Mouse (Mus musculus) hematopoietic stem cell, adult 5-6 weeks (primary cell): ENCODE measurements at regions not wholly inside any gene's neighbourhood (a gene's known extent, or its start where the extent isn't known, plus 50 kb on each side); places are given as distances from the start of the nearest gene placed in this dataset.
A peak's percentile ranks its signal among the peaks of the same experiment; 100 is the strongest.

ENCODE experiments used
- ATAC-seq, 2 experiments: fragments of 125-278 bp in 1 of 2; replicated peaks in 1 of 2; 2 replicates each; pipeline ENCODE4 v1.8.0; 2016 to 2017; ENCODE audit warnings: inconsistent platforms in 2 of 2, mild to moderate bottlenecking in 2 of 2, moderate number of reproducible peaks in 2 of 2, low read depth in 1 of 2, moderate TSS enrichment in 1 of 2; ENCODE audit not compliant: low FRiP score in 2 of 2, poor library complexity in 2 of 2, severe bottlenecking in 2 of 2, insufficient read depth in 1 of 2, low TSS enrichment in 1 of 2

DNA sequence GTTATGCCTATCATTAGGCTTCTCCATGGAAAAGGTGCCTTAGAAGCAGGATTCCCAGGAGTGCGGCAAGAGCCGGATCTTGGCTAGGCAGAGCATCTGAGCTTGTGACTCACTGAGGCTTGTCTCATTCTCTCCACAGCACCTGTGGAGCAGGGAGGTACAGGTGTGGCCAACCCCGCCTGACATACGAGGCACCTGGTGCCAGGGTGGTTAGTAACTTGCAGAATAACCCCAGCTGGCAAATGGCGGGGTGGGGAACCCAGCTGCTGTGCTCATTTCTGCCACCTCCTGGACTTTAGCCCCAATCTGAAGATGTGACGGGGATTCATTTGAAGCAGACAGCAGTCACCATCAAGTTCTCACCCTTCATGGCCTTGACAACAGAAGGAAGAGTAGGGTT, 96.2 kb downstream of the Pdgfra start:
- no peak for ATAC-seq

- ATAC-seq: no peak
Observed at GRCm38 (mm10) chr5:75249671-75250070, 97.6 kb downstream of the Pdgfra start.

- no peak for ATAC-seq
Observed at GRCm38 (mm10) chr5:75253349-75253748, 101.3 kb downstream of the Pdgfra start.

DNA sequence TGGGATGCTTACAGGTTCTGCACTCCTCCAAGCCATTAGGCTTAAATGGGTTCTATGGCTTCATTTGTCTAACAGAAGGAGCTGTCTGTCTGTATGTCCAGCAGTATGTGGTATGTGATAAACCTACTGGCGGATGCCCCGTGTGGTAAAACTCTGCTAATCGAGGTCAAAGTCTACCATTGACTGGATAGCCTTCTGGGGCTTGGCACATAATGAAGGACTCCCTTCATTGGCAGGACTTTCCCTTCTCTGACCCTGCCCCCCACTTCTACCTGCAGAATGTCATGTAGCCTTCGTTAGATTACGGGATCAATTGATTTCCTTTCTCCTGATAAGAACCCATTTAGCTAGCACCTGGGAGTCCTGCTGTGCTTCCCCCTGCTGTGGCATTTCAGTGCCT, 101.7 kb downstream of the Pdgfra start:
- no peak for ATAC-seq

- ATAC-seq: no peak
Observed at GRCm38 (mm10) chr5:75256186-75256585, 104.1 kb downstream of the Pdgfra start.

GRCm38 (mm10) chr5:75257067-75257466, 105.0 kb downstream of the Pdgfra start:
- no peak for ATAC-seq

DNA sequence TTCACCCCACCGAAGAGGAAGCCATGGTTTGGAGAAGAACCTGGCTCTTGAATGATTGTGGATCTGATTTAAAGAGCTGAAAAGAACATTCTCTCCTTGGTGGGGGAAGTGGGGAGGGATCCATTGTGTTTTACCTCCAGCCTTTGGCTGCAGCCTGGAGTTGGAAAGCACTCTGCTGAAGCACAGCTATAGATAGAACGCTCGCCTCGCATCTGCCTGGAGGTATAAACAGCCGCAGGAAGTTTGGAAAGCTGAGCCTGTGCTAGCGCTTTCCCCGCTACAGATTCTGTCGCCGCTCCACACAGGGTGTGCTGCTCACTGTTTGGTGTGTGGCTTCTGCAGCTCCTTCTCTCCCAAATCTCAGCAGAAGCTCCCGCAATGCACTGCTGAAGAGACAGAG, 108.2 kb downstream of the Pdgfra start:
- ATAC-seq: no peak

DNA sequence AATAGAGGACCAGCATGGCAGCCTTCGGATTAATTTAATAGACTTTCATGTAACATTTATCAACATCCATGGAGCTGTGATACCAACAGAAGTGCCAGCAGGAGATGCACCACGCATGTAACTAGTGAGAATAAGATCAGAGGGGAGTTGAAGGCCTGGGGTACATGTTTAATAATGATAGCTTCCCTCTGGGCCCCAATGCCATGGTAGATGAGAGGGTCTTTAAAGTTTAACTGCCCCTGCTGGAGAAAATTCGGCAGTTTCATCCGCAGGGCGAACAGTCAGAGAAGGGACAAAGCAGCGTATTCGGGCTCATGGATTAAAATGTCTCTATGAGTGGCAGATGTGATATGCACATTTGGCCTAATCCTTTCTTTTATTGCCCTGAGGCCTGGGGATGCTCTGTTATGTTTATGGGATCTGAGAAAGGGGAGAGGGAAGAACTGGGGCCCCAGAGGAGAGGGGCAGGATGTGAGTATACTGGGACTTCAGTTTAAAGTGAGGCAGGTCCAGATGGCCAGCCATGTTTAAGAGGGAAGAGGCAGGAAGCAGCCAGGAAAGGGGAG, 114.1 kb downstream of the Pdgfra start:
- ATAC-seq: no peak

DNA sequence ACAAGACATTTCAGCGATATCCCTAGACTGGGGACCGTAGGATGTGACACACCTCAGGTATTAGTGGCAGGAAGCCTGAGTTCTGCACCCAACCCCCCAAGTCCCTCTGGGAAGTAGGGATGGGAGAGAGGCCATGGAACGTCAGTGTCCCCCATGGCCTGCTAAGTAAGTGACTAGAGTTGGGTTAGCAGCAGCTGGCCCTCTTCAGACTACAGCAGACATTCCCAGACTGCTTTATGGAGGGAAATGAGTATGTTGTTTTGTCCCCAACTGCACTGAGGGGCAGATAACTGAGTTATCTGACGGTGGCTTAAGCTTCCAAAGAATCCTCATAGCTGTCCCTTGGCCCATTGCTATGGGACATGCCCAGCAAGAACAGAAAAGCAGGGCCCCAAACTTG, 114.8 kb downstream of the Pdgfra start:
- no peak for ATAC-seq

- ATAC-seq: no peak
Observed at GRCm38 (mm10) chr5:75267766-75268165, 115.7 kb downstream of the Pdgfra start.

DNA sequence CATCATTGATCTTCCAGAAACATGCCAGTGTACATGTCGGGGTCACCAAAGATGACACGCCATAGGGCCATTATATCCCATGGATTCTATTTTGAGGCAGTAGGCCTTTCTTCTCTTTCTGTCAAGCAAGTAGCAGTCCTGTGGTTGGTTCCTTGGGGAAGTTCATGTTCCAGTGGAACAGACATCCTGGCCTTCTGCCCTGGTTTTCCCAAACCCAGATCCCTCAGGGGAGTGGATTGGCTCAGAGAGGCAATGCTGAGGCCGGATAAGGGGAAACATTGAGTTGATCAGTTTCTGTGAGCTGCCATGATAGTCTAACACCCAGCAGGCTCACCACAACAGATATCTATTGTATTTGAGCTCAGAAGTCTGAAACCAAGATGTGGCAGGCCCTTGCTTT, 125.9 kb downstream of the Pdgfra start:
- no peak for ATAC-seq

DNA sequence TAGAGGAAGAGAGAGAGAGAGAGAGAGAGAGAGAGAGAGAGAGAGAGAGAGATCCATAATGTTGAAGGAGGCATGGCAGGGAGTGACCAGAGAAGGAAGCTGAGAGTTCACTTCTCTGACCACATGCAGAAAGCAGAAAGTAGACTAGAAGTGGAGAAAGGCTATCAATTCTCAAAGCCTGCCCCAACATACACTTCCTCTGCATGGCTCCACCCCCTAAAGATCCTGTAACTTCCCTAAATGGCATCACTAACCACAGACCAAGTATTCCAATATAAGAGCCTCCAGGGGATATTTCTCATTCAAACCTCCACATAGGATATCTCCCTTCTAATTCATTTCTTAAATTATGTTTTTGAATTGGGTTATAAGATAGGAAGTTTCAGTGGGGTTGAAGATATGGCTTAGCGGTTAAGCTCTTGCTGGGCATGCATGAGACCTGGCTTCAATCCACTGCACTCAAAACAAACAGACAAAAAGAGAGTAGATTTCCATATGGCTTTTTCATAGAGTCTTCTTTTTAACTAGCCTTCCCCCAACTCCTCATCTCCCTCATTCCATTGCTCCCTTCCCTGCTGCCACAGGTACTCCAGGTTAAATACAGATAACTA, 127.6 kb downstream of the Pdgfra start:
- ATAC-seq: peak; percentile 70 to 83

DNA sequence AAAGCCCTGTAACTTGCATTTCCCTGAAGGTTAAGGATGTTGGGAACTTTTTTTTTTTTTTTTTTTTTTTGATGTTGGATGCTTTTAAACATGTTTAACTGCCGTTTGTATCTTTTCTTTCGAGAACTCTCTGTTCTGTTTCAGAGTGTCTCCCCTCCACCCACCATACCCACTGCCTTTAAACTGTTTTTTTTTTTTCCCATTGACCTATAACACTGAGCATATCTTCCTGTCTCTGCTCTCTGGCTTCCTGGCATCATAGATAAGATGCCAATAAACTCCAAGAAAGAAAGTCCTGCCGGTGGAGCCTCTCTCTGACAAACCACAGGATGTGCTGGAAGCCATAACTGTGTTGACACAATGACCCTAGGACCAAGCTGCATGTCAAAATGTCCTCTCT, 128.6 kb downstream of the Pdgfra start:
- no peak for ATAC-seq

GRCm38 (mm10) chr5:75281510-75281909, 129.4 kb downstream of the Pdgfra start:
- no peak for ATAC-seq

DNA sequence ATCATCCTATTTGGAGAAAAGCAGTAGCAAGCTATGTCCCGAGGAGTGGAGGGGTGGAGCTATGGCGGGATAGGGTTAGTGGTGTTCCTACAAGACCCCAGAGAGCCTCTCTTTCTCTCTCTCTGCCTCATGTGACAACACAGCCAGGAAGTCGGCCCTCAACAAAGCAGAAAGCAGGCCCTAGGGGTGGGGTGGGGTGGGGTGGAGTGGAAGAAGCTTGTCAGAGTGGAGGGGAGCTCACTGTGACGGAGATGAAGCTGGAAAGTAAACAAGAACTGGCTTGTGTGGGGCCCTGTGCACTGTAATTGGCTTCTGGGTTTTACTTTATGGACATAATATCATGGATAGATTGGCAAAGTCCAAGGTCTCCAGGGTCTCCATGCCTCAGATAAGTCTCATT, 130.5 kb downstream of the Pdgfra start:
- no peak for ATAC-seq

DNA sequence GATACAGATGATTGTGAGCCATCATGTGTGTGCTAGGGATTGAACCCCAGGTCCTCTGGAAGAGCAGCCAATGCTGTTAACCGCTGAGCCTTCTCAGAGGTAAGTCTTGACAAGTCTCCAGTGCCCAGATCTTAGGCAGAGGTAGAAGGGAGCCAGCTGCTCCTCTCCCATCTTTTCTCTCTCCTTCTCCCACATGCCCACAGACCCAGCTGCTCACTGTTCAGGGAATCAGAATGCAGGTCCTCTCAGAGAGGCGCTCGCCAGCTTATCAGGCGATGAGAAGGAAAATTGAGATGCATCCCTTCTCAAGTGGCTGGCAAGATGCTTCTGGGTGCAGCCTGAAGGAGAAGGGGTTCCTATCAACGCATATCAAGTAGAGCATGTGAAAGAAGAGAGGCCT, 131.7 kb downstream of the Pdgfra start:
- ATAC-seq: no peak

DNA sequence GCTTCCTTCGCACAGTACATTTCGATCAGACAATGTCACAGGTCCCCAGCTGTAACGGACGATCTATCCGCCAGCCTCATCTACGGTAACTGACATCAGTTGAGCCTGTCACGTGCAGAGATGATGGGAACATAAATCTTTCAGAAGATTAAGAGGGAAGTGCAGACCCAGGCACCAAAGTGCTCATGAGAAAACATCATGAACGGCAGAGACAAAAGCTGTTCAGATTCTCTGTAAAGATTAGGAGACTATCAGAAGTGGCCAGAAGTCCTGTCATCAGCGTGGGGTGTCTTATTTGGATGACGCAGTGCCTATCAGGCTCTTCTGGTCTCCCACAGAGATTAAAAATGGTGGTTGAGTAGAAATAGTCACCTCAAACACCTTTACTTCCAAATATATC, 133.9 kb downstream of the Pdgfra start:
- ATAC-seq: 0 out of 4 replicates have a peak, but pooled peaks have one; percentile 12 to 30

DNA sequence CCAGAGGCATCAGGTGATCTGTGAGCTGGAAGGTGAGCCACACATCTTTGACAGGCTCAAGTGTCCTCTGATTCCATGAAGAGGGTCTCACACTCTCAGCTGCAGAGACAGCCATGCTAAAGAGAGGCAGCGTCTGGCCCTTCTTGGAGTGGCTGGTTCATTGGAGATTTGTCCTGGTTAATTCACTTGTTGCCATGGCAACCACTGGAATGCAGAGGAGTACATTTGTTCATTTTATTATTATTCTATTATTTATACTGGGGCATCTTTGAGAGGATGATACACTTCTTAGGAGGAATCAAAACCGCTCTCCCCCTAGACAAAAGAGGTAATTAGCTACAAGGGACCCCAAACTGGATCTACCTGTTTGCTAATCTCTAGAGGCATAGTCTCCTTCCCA, 143.6 kb downstream of the Pdgfra start:
- ATAC-seq: no peak

DNA sequence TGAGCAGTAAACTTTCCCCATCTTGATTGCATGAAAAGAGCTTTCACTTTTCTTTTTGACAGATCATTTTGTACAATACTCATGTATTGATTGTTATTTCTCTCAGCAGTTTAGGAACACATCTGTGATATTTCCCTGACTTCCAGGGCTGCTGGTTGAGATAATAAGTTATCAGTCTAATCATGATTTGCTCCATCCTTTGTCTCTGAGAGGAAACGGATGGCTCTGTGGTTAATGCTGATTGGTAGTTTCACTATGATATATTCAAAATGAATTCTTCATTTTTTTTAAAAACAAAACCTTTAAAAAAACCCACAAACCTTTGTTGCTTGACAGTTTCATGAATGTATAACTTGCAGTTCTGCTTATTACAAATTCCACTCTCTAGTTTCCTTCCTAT, 160.8 kb downstream of the Pdgfra start:
- ATAC-seq: no peak
